Mouse (Mus musculus): ENCODE measurements around the gene Iglon5. TPM values are rescaled to one million over a fixed set of nuclear protein-coding genes. Genes with fewer than 3 reads are reported as not detected.

Gene Iglon5
- not detected for total RNA-seq (2023)

GRCm38 (mm10) chr7:43489631-43490125 lies at the start of gene Iglon5:
Gene Iglon5, minus strand, starts transcription at chr7:43490075.

GRCm38 (mm10) chr7:43462851-43463250 lies 27.0 kb downstream of the Iglon5 start, which contains the start of gene Vsig10l:
Gene Vsig10l, plus strand, starts transcription at chr7:43463151.

GRCm38 (mm10) chr7:43443917-43444293 lies 46.0 kb downstream of the Iglon5 start, which contains the start of the genes Etfb and Gm45233:
Gene Etfb, plus strand, starts transcription at chr7:43444083.
Gene Gm45233, plus strand, starts transcription at chr7:43444128.

GRCm38 (mm10) chr7:43440482-43440881 lies 49.4 kb downstream of the Iglon5 start, which contains the start of gene Cldnd2:
Gene Cldnd2, plus strand, starts transcription at chr7:43440782.

GRCm38 (mm10) chr7:43436341-43437255 lies 53.3 kb downstream of the Iglon5 start, which contains the start of gene Nkg7:
Gene Nkg7, plus strand, starts transcription at chr7:43437073.

GRCm38 (mm10) chr7:43427406-43427805 lies 62.5 kb downstream of the Iglon5 start, which contains the start of gene Lim2:
Gene Lim2, plus strand, starts transcription at chr7:43427670.

Other genes with a start within 250 kb of the Iglon5 start
- gene Zfp715, start 176.8 kb downstream of the Iglon5 start, total RNA-seq (2023) = 10 to 100 TPM; 34.6 to 35.1 TPM
- gene Siglecf, start 138.7 kb downstream of the Iglon5 start, total RNA-seq (2023) = under 1 TPM; 0.35 to 0.47 TPM
- gene Siglecg, start 81.9 kb downstream of the Iglon5 start, total RNA-seq (2023) = 100 to 1,000 TPM; 423 to 427 TPM
- gene Lim2, start 62.4 kb downstream of the Iglon5 start, total RNA-seq (2023) = not detected
- gene Nkg7, start 53.0 kb downstream of the Iglon5 start, total RNA-seq (2023) = 1 to 10 TPM; 1.5 to 2.1 TPM
- not detected for gene Cldnd2, start 49.3 kb downstream of the Iglon5 start, total RNA-seq (2023)
- gene Etfb, start 46.0 kb downstream of the Iglon5 start, total RNA-seq (2023) = 10 to 100 TPM; 40.2 to 43.3 TPM
- gene Gm45233, start 45.9 kb downstream of the Iglon5 start, total RNA-seq (2023) = not detected
- gene Vsig10l, start 26.9 kb downstream of the Iglon5 start, total RNA-seq (2023) = 1 to 10 TPM; 1.2 to 3.1 TPM
- gene 4931406B18Rik, start 15.9 kb upstream of the Iglon5 start, total RNA-seq (2023) = not detected
- 1 to 10 TPM; 1.0 to 2.3 TPM for gene Cd33, start 54.4 kb upstream of the Iglon5 start, total RNA-seq (2023)
- gene Zfp658, start 72.2 kb upstream of the Iglon5 start, total RNA-seq (2023) = 1 to 10 TPM; 2.5 to 3.0 TPM
- 1 to 10 TPM; 7.8 to 9.9 TPM for gene Zfp719, start 89.5 kb upstream of the Iglon5 start, total RNA-seq (2023)
- gene Zfp819, start 117.1 kb upstream of the Iglon5 start, total RNA-seq (2023) = not detected
- gene Ceacam18, start 144.6 kb upstream of the Iglon5 start, total RNA-seq (2023) = not detected
- gene Siglece, start 170.1 kb upstream of the Iglon5 start, total RNA-seq (2023) = 1 to 10 TPM in 1 of 2 experiments, under 1 TPM in 1; 0.30 to 1.7 TPM
- gene Ctu1, start 181.9 kb upstream of the Iglon5 start, total RNA-seq (2023) = 10 to 100 TPM in 1 of 2 experiments, 1 to 10 TPM in 1; 5.8 to 10.3 TPM
- not detected for gene Klk14, start 200.3 kb upstream of the Iglon5 start, total RNA-seq (2023)
- gene Klk13, start 222.5 kb upstream of the Iglon5 start, total RNA-seq (2023) = not detected